Mouse (Mus musculus): ENCODE measurements around the gene Zfp418.
"Not testable (repeated sequence)": the region's sequence is repeated elsewhere in the genome, so short reads cannot be mapped to it uniquely, and the experiment has no call there.

Gene Zfp418

GRCm38 (mm10) chr7:7171227-7172147, at the start of gene Zfp418:
Gene Zfp418, plus strand, starts transcription at chr7:7171330.
- in situ Hi-C loops (cut with MboI; ENCODE audit: unreplicated experiment in 2 of 2), result loop anchor here (5.0 to 10.0 kb wide), 2 partner anchors 34 to 47 kb away; partner anchors contain the start of genes Zfp773 (in 1 of the 2) and Zfp954 (in 1 of the 2)

- in situ Hi-C loops (cut with MboI; ENCODE audit: unreplicated experiment in 2 of 2), result loop anchor here (5.0 to 25.0 kb wide), 4 partner anchors 53 to 759 kb away; partner anchors contain the start of genes Zfp28 (in 1 of the 2), Zfp418 (in 1 of the 2) and Zfp78 (in 1 of the 2)
Observed at GRCm38 (mm10) chr7:7121602-7121980, 49.5 kb upstream of the Zfp418 start.

GRCm38 (mm10) chr7:7130491-7131124, 40.5 kb upstream of the Zfp418 start:
- in situ Hi-C loops (cut with MboI; ENCODE audit: unreplicated experiment in 2 of 2), result not testable (repeated sequence)

GRCm38 (mm10) chr7:7132751-7133150, 38.4 kb upstream of the Zfp418 start:
- in situ Hi-C loops (cut with MboI; ENCODE audit: unreplicated experiment in 2 of 2), result no loop called here

DNA sequence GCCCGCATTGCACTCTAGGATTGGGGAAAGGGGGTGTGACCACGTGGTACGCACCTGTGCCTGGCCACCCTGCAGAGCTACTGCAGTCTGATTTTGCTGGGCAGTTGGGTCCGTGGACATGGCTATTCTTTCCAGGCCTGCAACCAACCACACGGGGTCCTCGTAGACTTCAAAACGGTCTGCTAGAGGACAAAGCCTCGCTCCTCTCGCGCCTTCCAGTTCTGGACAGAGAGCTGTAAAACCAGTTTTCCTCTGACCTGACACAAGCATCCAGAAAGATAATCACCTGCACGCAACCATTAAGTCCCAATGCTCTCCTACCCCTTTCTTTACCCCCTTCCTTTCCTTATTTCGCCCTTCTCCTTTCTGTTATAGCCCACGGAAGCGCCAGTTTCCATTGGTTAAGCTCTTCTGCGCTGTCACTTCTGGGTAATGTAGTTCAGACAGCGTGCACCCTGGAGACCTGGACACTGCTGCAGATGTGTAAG, 34.7 kb upstream of the Zfp418 start, which contains the start of gene Zfp773:
Gene Zfp773, minus strand, starts transcription at position 377 of the 488 bp plus-strand sequence.
- in situ Hi-C loops (cut with MboI; ENCODE audit: unreplicated experiment in 2 of 2), result loop anchor here (5.0 kb wide), 2 partner anchors 36 to 51 kb away; partner anchors contain the start of gene Zfp418 (in 1 of the 2)

DNA sequence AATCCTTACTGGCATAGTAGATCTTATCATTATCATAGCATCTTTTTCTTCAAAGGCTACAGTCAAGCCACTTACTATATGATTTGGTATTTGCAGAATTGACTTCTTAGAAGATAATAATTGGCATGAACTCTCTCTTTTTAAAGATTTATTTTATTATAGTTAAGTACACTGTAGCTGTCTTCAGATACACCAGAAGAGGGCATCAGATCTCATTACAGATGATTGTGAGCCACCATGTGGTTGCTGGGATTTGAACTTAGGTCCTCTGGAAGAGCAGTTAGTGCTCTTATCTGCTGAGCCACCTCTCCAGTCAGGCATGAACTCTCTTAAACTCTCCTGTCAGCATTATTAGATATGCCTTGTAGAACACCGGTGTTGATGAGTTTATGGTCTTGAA, 26.9 kb upstream of the Zfp418 start:
- in situ Hi-C loops (cut with MboI; ENCODE audit: unreplicated experiment in 2 of 2), result no loop called here

DNA sequence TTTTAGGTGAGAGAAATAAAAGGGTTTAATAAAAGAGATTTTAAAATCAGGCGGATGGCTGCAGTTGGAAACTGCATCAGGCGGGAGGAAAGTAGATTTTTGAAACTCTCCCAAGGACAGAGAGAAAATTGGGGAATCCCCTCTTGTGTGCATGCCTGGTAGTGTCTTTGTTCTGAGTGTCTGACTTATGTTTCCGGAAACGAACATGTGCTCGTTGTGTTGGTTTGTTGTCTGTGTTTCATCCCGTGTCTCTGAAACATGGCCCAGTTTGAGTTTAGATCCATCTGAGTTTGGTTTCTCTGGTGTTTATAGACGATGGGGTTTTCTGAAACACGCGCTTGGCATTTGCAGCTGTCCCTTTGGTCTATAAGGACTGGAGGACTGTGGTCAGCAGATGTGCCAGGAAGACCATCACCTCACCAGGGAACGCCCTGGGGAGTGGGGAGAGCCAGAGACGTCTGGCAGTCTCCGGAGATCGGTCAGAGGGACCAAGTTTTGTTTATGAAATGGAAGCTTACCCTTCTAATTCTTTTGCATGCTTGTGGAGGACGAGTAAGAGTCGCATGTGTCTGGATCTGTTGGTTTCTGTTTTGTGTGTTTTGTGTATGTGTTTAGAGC, 25.0 kb upstream of the Zfp418 start:
- in situ Hi-C loops (cut with MboI; ENCODE audit: unreplicated experiment in 2 of 2), result no loop called here

GRCm38 (mm10) chr7:7185897-7186296, 14.8 kb downstream of the Zfp418 start:
- in situ Hi-C loops (cut with MboI; ENCODE audit: unreplicated experiment in 2 of 2), result loop anchor here (5.0 to 25.0 kb wide), 3 partner anchors 49 to 249 kb away; partner anchors contain the start of gene Zfp773 (in 1 of the 2)

- in situ Hi-C loops (cut with MboI; ENCODE audit: unreplicated experiment in 2 of 2), result loop anchor here (5.0 to 25.0 kb wide), 3 partner anchors 50 to 250 kb away; partner anchors contain the start of gene Zfp773 (in 1 of the 2)
Observed at GRCm38 (mm10) chr7:7187417-7188190, 16.5 kb downstream of the Zfp418 start.

DNA sequence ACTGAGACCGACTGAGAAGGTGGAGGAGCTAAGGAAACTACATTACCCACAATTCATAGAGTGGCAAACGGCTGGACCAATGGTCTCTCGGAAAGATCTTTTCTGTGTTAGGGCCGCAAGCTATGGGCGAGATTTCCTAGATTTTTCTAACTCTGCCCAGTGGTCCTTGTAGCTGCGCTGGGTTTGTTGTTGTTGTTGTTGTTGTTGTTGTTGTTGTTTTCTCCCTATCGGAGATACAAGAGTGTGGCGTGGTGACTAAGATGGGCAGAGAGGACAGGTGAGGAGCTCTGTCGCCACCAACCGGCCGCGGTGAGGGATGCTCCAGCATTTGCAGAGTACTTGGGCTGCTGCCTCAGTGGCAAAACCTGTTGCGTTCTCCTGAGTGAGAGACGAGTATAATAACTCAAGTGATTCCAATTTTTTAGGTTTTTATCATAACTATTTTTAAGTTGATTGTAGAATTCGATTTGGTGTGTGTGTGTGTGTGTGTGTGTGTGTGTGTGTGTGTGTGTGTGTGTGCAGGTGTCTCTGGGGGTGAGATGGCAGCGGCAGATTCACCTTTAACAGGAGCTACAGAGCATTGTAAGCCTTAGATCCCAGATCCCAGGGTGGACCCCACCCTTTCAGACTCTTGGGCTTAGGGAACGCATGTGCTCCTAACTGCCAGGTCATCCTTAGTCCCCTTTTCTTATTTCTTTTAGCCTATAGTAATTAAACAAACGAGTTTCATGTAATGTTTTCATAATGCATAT, 17.2 kb downstream of the Zfp418 start:
- in situ Hi-C loops (cut with MboI; ENCODE audit: unreplicated experiment in 2 of 2), result loop anchor here (5.0 to 25.0 kb wide), 3 partner anchors 51 to 251 kb away; partner anchors contain the start of gene Zfp773 (in 1 of the 2)

DNA sequence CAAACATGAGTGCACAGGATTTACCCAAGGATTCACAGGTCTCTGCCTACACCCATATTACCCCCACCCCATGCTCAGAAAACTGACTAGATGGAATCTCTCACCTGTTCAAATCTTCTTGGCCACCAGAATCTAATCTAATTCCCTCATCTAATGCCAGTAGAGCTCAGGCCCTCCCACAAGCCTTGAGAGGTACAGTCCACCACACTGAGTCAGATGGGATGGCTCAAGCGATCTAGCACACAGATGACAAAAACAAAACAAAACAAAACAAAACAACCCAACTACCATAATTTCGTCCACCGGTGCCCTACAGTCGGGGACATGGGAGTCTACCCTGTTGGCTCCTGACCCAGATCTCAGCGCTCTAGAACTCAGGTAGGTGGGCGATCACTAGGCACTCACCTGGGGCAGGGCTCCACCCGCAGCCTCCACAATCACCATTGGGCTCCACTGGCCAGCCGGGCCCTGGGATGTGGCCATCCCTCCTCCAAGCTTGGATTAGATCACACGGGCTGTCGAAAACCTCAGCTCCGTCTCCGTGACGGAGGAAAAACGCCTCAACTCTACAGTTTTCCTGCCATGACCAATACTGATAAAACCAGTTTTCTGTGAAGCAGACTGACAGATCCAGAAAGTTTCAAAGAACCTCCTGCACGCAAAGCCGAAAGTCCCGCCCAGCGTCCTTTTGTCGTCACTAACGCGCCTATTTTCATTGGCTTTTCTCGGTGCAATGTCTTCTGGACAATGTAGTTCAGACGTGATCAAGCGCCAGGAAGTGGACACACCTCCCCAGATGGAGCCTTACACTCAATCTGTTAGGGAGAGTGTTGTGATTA, 38.4 kb downstream of the Zfp418 start, which contains the start of gene Zfp772:
Gene Zfp772, minus strand, starts transcription at position 686 of the 839 bp plus-strand sequence.
- in situ Hi-C loops (cut with MboI; ENCODE audit: unreplicated experiment in 2 of 2), result not testable (repeated sequence)

All from v-Abl transformed pro-B cells (cell line).